Mouse (Mus musculus) G1E (cell line): ENCODE results near the gene Ncor2. TPM values are rescaled to one million over a fixed set of nuclear protein-coding genes. Genes with fewer than 3 reads are reported as not detected.
A peak's percentile ranks its signal among the peaks of the same experiment; 100 is the strongest.

ENCODE experiments used
- ATAC-seq: 2 replicates; pipeline ENCODE4 v1.8.0; 2016; ENCODE audit warnings: mild to moderate bottlenecking; ENCODE audit not compliant: insufficient number of reproducible peaks, poor library complexity, low FRiP score, severe bottlenecking; ENCODE audit errors: extremely low read depth
- DNase-seq: peaks from one replicate; pipeline ENCODE4 v3.0.0; 2012; ENCODE audit warnings: low spot score
- H3K27me3 ChIP-seq: 2 replicates; pipeline ENCODE4 v1.6.1; 2012; ENCODE audit warnings: mild to moderate bottlenecking, low read length, inconsistent platforms; ENCODE audit not compliant: insufficient read depth
- H3K36me3 ChIP-seq: replicated peaks from 2 replicates; pipeline ENCODE3; 2012; ENCODE audit warnings: mild to moderate bottlenecking, inconsistent platforms
- H3K4me1 ChIP-seq: 2 replicates; pipeline ENCODE4 v1.6.1; 2012; ENCODE audit warnings: low read depth, low read length, inconsistent platforms, mixed read lengths; ENCODE audit not compliant: insufficient read depth
- H3K4me3 ChIP-seq: 2 replicates; pipeline ENCODE4 v1.5.1; 2012; ENCODE audit warnings: low read depth, mild to moderate bottlenecking, inconsistent platforms, low read length, moderate library complexity, mixed read lengths
- H3K9me3 ChIP-seq: replicated peaks from 2 replicates; pipeline ENCODE4 v1.6.1; 2012; ENCODE audit warnings: inconsistent platforms
- CTCF ChIP-seq: IDR thresholded peaks from 2 replicates; pipeline ENCODE4 v1.5.1; 2012; ENCODE audit warnings: low read depth, low read length, inconsistent platforms, mixed read lengths
- GATA1 ChIP-seq: IDR thresholded peaks from 2 replicates; pipeline ENCODE4 v1.6.1; 2012; ENCODE audit warnings: borderline replicate concordance, low read length, inconsistent platforms, mixed read lengths
- GATA2 ChIP-seq: IDR thresholded peaks from 2 replicates; pipeline ENCODE4 v1.6.1; 2012; ENCODE audit warnings: low read depth, low read length, inconsistent platforms, borderline replicate concordance
- POLR2AphosphoS5 ChIP-seq: IDR thresholded peaks from 2 replicates; pipeline ENCODE4 v1.6.1; 2012; ENCODE audit warnings: low read depth, low read length, inconsistent platforms; ENCODE audit not compliant: insufficient replicate concordance
- TAL1 ChIP-seq: conservative IDR thresholded peaks from 2 replicates; pipeline ENCODE4 v1.6.1; 2012; ENCODE audit warnings: low read depth, low read length, inconsistent platforms, mixed read lengths
- polyA plus RNA-seq: library from polyadenylated mRNA; stranded (reverse); fragments of >175 nt; gene quantifications from 2 replicates; pipeline ENCODE4 v1.2.3, GENCODE M21; 2012
- total RNA-seq, 2 experiments: library from RNA; stranded (forward) in 1 of 2; stranded (reverse) in 1 of 2; fragments of 200-1000 nt in 1 of 2; fragments of >200 nt in 1 of 2; fragmentation: Nextera tagmentation in 1 of 2; gene quantifications; 2 replicates each; pipeline ENCODE4 v1.2.3; 2014 to 2017

Ncor2 gene
- total and polyA plus RNA-seq, 3 experiments, result 0.09 TPM; not detected in 2

DNA sequence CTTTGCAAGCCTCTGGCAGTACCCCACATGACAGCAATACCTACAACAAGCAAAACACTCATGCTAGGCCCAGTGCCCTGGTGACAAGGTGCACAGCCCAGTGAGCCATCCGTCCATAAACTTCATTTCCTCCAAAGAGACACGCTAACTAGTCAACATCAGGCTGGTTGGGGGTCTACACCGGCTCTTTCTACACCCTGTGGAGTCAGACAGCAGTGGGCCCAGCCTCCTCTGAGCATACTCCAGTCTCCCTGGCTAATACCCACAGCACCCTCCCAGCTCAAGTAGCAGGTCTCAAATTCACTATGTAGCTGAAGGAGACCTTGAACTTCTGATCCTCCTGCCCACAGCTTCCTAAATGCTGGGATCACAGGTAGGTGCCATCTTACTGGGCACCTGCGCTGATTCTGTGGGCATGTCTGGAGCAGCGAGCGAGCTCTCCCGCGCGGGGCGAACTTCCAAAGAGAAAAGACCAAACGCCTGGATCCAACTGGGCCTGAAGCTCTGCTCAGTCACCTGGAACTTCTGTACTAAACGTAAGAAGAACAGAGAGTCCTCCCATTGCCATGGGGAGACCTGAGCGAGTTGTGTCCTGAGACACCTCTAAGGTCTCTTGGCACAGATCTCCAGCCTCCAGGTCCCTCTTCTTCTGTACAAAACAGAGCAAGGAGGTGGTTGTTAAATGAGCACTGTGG, 46.3 kb downstream of the Ncor2 start:
- H3K9me3 ChIP-seq, result peaks cover 93% of the 10 kb centered on the region
- H3K27me3 ChIP-seq, result no peaks in the 10 kb centered on the region
- no peak for ATAC-seq
- no peaks in the 10 kb centered on the region for H3K36me3 ChIP-seq
- TF ChIP-seq GATA1 (no peak), TAL1 (no peak), GATA2 (no peak), POLR2AphosphoS5 (no peak), CTCF (no peak)
- no peak for DNase-seq
- H3K4me3 ChIP-seq, result no peak overlapping the region
- no peaks in the 10 kb centered on the region for H3K4me1 ChIP-seq

DNA sequence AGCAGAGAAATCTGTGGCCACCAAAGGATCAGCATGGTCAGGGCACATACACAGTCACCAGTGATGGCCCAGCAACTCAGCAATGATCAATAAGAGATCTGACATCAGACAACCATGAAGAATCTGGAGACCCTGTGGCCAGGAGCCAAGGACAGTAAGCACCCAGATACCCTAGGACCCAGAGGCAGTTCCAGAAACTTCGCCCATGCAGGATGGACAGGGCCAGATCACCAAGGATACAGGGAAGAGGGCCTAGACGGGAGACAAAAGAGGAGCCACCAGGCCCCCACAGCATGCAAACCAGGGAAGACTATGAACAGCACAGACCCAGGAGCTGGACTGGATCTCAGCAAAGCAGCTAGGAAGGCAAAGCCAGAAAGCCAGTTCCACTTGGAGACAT, 47.0 kb downstream of the Ncor2 start:
- DNase-seq (no peak), ATAC-seq (no peak)
- H3K36me3 ChIP-seq, result no peaks in the 10 kb centered on the region
- TF ChIP-seq POLR2AphosphoS5 (no peak), TAL1 (no peak), CTCF (no peak), GATA2 (no peak), GATA1 (no peak)
- no peaks in the 10 kb centered on the region for H3K4me1 ChIP-seq
- no peak overlapping the region for H3K4me3 ChIP-seq
- H3K9me3 ChIP-seq, result peaks cover 93% of the 10 kb centered on the region
- H3K27me3 ChIP-seq, result no peaks in the 10 kb centered on the region

DNA sequence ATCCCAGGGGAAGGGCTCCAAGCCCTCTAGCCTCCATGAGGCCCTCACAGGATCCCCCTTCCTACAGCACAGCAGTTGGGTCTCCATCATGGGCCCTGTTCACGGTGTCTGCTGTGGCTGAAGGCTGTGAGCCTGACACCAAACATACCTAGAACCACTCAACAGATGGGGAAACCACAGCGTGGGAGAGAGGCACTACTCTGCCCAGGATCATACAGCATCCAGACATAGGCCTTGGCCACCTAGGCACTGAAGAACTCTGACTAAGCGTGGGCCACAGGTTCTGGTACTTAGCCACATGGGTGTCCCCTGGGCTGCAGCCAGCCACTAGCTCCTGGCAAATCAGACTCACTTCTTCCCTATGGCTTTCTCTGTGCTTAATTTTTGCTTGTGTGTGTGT, 48.6 kb downstream of the Ncor2 start:
- Histone ChIP-seq H3K27me3 (no peaks in the 10 kb centered on the region), H3K4me1 (no peaks in the 10 kb centered on the region), H3K36me3 (no peaks in the 10 kb centered on the region), H3K9me3 (peaks cover 97% of the 10 kb centered on the region), H3K4me3 (no peak overlapping the region)
- TF ChIP-seq GATA2 (no peak), TAL1 (no peak), GATA1 (no peak), POLR2AphosphoS5 (no peak), CTCF (no peak)
- DNase-seq, result no peak
- no peak for ATAC-seq

DNA sequence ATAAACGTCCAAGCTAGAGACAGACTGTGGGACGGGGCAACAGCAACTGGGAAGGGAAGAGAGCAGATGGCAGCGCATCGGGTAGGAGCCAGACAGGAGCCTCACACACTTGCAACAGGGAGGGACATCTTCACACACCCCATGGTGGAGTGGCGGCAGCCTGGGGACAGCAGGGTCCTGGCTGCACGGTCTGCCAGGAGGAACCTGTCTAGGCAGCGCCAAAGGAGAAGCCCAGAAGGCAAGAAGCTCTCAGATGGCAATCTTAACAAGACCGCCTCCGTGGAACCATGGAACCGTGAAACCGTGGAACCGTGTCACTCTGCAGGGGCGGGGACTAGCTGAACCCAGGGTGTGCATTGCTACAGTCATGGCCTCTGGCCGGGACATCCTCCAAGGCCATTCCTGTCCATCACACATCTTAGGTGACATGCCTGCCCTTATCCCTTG, 50.1 kb downstream of the Ncor2 start:
- H3K36me3 ChIP-seq, result no peaks in the 10 kb centered on the region
- no peaks in the 10 kb centered on the region for H3K4me1 ChIP-seq
- H3K27me3 ChIP-seq, result no peaks in the 10 kb centered on the region
- ATAC-seq (no peak), DNase-seq (no peak)
- peaks cover 97% of the 10 kb centered on the region for H3K9me3 ChIP-seq
- H3K4me3 ChIP-seq, result 0 out of 2 replicates have a peak overlapping the region, but pooled peaks have one; percentile 2
- TF ChIP-seq GATA2 (no peak), CTCF (no peak), POLR2AphosphoS5 (no peak), GATA1 (no peak), TAL1 (no peak)

DNA sequence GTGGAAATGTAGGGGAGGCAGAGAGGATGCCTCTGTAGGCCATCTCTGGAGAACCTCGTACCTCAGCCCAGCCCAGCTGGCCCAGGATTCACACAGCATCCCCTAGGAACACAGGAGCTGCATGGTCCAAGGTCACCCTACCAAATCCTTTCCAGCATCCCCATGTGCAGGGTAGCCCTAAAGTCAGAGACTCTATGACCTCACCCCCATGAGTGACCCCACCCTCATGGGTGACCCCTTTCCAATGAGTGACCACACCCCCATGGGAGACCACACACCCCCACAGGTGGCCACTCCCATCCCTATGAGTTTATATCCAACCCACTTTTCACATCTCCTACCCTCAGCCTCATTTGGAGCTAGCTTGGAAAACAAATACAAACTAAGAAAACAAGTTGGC, 51.1 kb downstream of the Ncor2 start:
- TF ChIP-seq TAL1 (no peak), GATA1 (no peak), POLR2AphosphoS5 (no peak), GATA2 (no peak), CTCF (no peak)
- Histone ChIP-seq H3K36me3 (no peaks in the 10 kb centered on the region), H3K9me3 (peaks cover 97% of the 10 kb centered on the region), H3K4me3 (no peak overlapping the region), H3K27me3 (no peaks in the 10 kb centered on the region), H3K4me1 (no peaks in the 10 kb centered on the region)
- DNase-seq (no peak), ATAC-seq (no peak)

DNA sequence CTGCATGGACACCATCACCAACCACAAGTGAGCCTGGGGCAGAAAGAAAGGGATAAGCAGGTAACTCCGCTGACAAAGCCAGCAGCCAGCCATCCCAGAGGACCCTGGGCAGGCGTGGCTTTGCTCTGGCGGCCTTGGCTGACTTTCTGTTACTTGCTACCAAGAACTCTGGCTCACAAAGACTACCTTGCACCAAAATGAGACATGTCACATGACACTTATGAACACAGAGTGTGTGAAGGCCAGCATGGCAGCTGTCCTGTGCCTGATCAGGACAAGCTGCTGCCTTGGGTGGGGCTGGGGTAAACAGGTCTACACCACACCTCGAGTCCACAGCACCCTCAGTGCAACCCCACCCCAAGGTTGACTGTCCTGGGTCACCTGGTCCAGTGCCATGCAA, 51.6 kb downstream of the Ncor2 start:
- no peak for DNase-seq
- Histone ChIP-seq H3K27me3 (no peaks in the 10 kb centered on the region), H3K4me3 (peak overlapping the region; percentile 14; the same call in 1 of the 2 replicates), H3K4me1 (no peaks in the 10 kb centered on the region), H3K9me3 (peaks cover 96% of the 10 kb centered on the region), H3K36me3 (no peaks in the 10 kb centered on the region)
- no peak for ATAC-seq
- no peak for TF ChIP-seq POLR2AphosphoS5
- no peak for TF ChIP-seq TAL1
- no peak for TF ChIP-seq GATA2
- no peak for TF ChIP-seq GATA1
- no peak for TF ChIP-seq CTCF
